Comparison of ENCODE assay signal across 9 mouse cellular contexts in genomic region chr3:106496045-106496721, GRCm38 (mm10). TPM values are rescaled to one million over a fixed set of nuclear protein-coding genes. Genes with fewer than 3 reads are reported as not detected.
DNase-seq lines count a peak whose midpoint lies in the region; ATAC-seq and TF ChIP-seq lines count a peak whose summit lies in the region.
"Had no signal": no experiment of that assay in that cellular context is flagged by ENCODE, and none has a peak within 500 bp of the region (broad histone marks: within the 10 kb centered on the region; RNA-seq: fewer than 3 reads in every experiment).

No protein-coding gene starts in this region.

- H3K9me3 ChIP-seq in heart, embryonic 12.5 days (replicated peaks), result no peaks in the 10 kb centered on the region
- H3K9me3 ChIP-seq in megakaryocyte, embryonic 14.5 days, result no peaks in the 10 kb centered on the region
- no peaks in the 10 kb centered on the region for H3K9me3 ChIP-seq in midbrain, embryonic 13.5 days

- H3K4me3 ChIP-seq in heart, embryonic 12.5 days, result no peak overlapping the region
- no peak overlapping the region for H3K4me3 ChIP-seq in bone marrow, adult 2 months (replicated peaks; ENCODE audit: control insufficient read depth, low read depth, low read length)
- peak overlapping the region; percentile 65 for H3K4me3 ChIP-seq in megakaryocyte, embryonic 14.5 days (replicated peaks)
- H3K4me3 ChIP-seq in midbrain, embryonic 13.5 days (replicated peaks), result no peak overlapping the region

- no peak overlapping the region for H3K4me2 ChIP-seq in heart, embryonic 12.5 days
- no peak overlapping the region for H3K4me2 ChIP-seq in midbrain, embryonic 13.5 days (replicated peaks)

- no peaks in the 10 kb centered on the region for H3K36me3 ChIP-seq in heart, embryonic 12.5 days
- peaks cover 92% of the 10 kb centered on the region for H3K36me3 ChIP-seq in megakaryocyte, embryonic 14.5 days (replicated peaks; ENCODE audit: low read length)
- H3K36me3 ChIP-seq in midbrain, embryonic 13.5 days, result peaks cover 8% of the 10 kb centered on the region

- peak; percentile 37; the same call in 1 of the 2 replicates for ATAC-seq in heart, embryonic 12.5 days (ENCODE audit: insufficient number of reproducible peaks, low FRiP score)
- ATAC-seq in midbrain, embryonic 13.5 days, result no peak

- no peak for DNase-seq in heart, postnatal 25 days (ENCODE audit: low spot score)
- peak; percentile 6 to 35 for DNase-seq in left cerebral cortex, adult 9 months (ENCODE audit: low spot score in 2 of 2)
- DNase-seq in natural killer cell, adult 2 months (ENCODE audit: low spot score in 2 of 2), result no peak
- no peak for DNase-seq in thymus, postnatal 25 days
- DNase-seq: kidney, postnatal 25 days had no signal

- H3K9ac ChIP-seq in heart, embryonic 12.5 days, result no peak overlapping the region
- no peak overlapping the region for H3K9ac ChIP-seq in midbrain, embryonic 13.5 days (replicated peaks)

- intact Hi-C loops in heart, postnatal 25 days (cut with DNase I), result no loop called here

- H3K4me1 ChIP-seq in heart, embryonic 12.5 days (replicated peaks), result peaks cover 36% of the 10 kb centered on the region
- peaks cover 13% of the 10 kb centered on the region for H3K4me1 ChIP-seq in bone marrow, adult 2 months (ENCODE audit: control insufficient read depth, insufficient read depth, low read length)
- H3K4me1 ChIP-seq in megakaryocyte, embryonic 14.5 days, result peaks cover 94% of the 10 kb centered on the region
- H3K4me1 ChIP-seq in midbrain, embryonic 13.5 days (replicated peaks), result no peaks in the 10 kb centered on the region

- 48% methylated on average over 4 of the region's 4 CpGs for WGBS in heart, embryonic 12.5 days
- 23% methylated on average over 4 of the region's 4 CpGs for WGBS in bone marrow, adult 2 months
- WGBS in midbrain, embryonic 13.5 days, result 79% methylated on average over 4 of the region's 4 CpGs

- TF ChIP-seq CTCF in bone marrow, adult 2 months (IDR thresholded peaks at IDR 0.05; ENCODE audit: control insufficient read depth, insufficient read depth, low read length), result no peak

- TF ChIP-seq POLR2A in bone marrow, adult 2 months (IDR thresholded peaks at IDR 0.05; ENCODE audit: borderline replicate concordance, control insufficient read depth, low read depth, low read length), result no peak

- H3K27me3 ChIP-seq in heart, embryonic 12.5 days (replicated peaks), result no peaks in the 10 kb centered on the region
- no peaks in the 10 kb centered on the region for H3K27me3 ChIP-seq in megakaryocyte, embryonic 14.5 days (replicated peaks)
- no peaks in the 10 kb centered on the region for H3K27me3 ChIP-seq in midbrain, embryonic 13.5 days

- H3K27ac ChIP-seq in heart, embryonic 12.5 days (ENCODE audit: poor library complexity, severe bottlenecking), result peak overlapping the region; percentile 33
- H3K27ac ChIP-seq in bone marrow, adult 2 months (ENCODE audit: control insufficient read depth, insufficient read depth, low read depth, low read length, poor library complexity), result peak overlapping the region; percentile 65; the same call in 1 of the 2 replicates
- no peak overlapping the region for H3K27ac ChIP-seq in midbrain, embryonic 13.5 days

RNA-seq across cellular contexts. Expression of gene Dennd2d, which starts 14.0 kb away (rescaled TPM):
- polyA plus RNA-seq in heart, embryonic 12.5 days (2016; fragmentation: Nextera tagmentation; extraction: Ambion mirVana), result 2.0 and 2.2 TPM in 2 replicates
- under 1 TPM; 0.70 to 0.89 TPM for total RNA-seq in heart, postnatal 25 days (2021)
- 12.3 and 35.4 TPM in 2 replicates for polyA plus RNA-seq in bone marrow, adult 2 months (2011; ENCODE audit: insufficient read depth, insufficient read length, low replicate concordance, missing spikeins)
- 13.9 TPM in 1 of 2 replicates, not detected in the other for polyA plus RNA-seq in megakaryocyte, embryonic 14.5 days (2012; ENCODE audit: insufficient read depth, low replicate concordance)
- 0.09 and 0.18 TPM in 2 replicates for polyA plus RNA-seq in midbrain, embryonic 13.5 days (2015; fragmentation: Nextera tagmentation; extraction: Ambion mirVana)

RNA-seq across cellular contexts. Expression of gene Dram2, which starts 51.4 kb away (rescaled TPM):
- 57.6 and 59.4 TPM in 2 replicates for polyA plus RNA-seq in heart, embryonic 12.5 days (2016; fragmentation: Nextera tagmentation; extraction: Ambion mirVana)
- total RNA-seq in heart, postnatal 25 days (2021), result 10 to 100 TPM; 90.5 to 94.4 TPM
- 7.3 and 8.9 TPM in 2 replicates for polyA plus RNA-seq in bone marrow, adult 2 months (2011; ENCODE audit: insufficient read depth, insufficient read length, low replicate concordance, missing spikeins)
- 6.3 TPM in 1 of 2 replicates, not detected in the other for polyA plus RNA-seq in megakaryocyte, embryonic 14.5 days (2012; ENCODE audit: insufficient read depth, low replicate concordance)
- polyA plus RNA-seq in midbrain, embryonic 13.5 days (2015; fragmentation: Nextera tagmentation; extraction: Ambion mirVana), result 56.2 and 58.5 TPM in 2 replicates

RNA-seq across cellular contexts. Expression of gene Cept1, which starts 51.4 kb away (rescaled TPM):
- 32.4 and 32.9 TPM in 2 replicates for polyA plus RNA-seq in heart, embryonic 12.5 days (2016; fragmentation: Nextera tagmentation; extraction: Ambion mirVana)
- total RNA-seq in heart, postnatal 25 days (2021), result 10 to 100 TPM; 19.2 to 20.5 TPM
- 10.4 and 33.2 TPM in 2 replicates for polyA plus RNA-seq in bone marrow, adult 2 months (2011; ENCODE audit: insufficient read depth, insufficient read length, low replicate concordance, missing spikeins)
- 9.1 TPM in 1 of 2 replicates, not detected in the other for polyA plus RNA-seq in megakaryocyte, embryonic 14.5 days (2012; ENCODE audit: insufficient read depth, low replicate concordance)
- polyA plus RNA-seq in midbrain, embryonic 13.5 days (2015; fragmentation: Nextera tagmentation; extraction: Ambion mirVana), result 38.0 and 39.3 TPM in 2 replicates

Comparison
In these comparisons a context has a peak if more than half of its experiments do, and no peak if none do; other contexts are left out.
1. DNase-seq: peak in left cerebral cortex, adult 9 months (2 of 2); none in heart, postnatal 25 days (single experiment), natural killer cell, adult 2 months (0 of 2) and thymus, postnatal 25 days (single experiment).